Mouse (Mus musculus): Measurements from ENCODE around the gene Gm6763.
"Not testable (repeated sequence)": the region's sequence is repeated elsewhere in the genome, so short reads cannot be mapped to it uniquely, and the experiment has no call there.

Gene Gm6763

GRCm38 (mm10) chr10:104151197-104151596 lies at the start of gene Gm6763:
Gene Gm6763 (plus strand): TSS chr10:104151497.
- DNase-seq (ENCODE audit: low read depth), result not testable (repeated sequence)

- DNase-seq (ENCODE audit: low read depth), result no peak
Measured at GRCm38 (mm10) chr10:104110044-104110443, 41.3 kb upstream of the Gm6763 start.

GRCm38 (mm10) chr10:104118312-104118711 lies 33.0 kb upstream of the Gm6763 start:
- no peak for DNase-seq (ENCODE audit: low read depth)

- DNase-seq (ENCODE audit: low read depth), result not testable (repeated sequence)
Measured at GRCm38 (mm10) chr10:104142687-104143086, 8.6 kb upstream of the Gm6763 start, which contains the start of gene Gm21293. Gene Gm21293 (plus strand): TSS chr10:104142987.

GRCm38 (mm10) chr10:104159706-104160105 lies 8.4 kb downstream of the Gm6763 start, which contains the start of gene Gm8764:
Gene Gm8764 (plus strand): TSS chr10:104160006.
- not testable (repeated sequence) for DNase-seq (ENCODE audit: low read depth)

- not testable (repeated sequence) for DNase-seq (ENCODE audit: low read depth)
Measured at GRCm38 (mm10) chr10:104168215-104168614, 16.9 kb downstream of the Gm6763 start, which contains the start of gene Gm21304. Gene Gm21304 (plus strand): TSS chr10:104168515.

GRCm38 (mm10) chr10:104176724-104177123 lies 25.4 kb downstream of the Gm6763 start, which contains the start of gene Gm21312:
Gene Gm21312 (plus strand): TSS chr10:104177024.
- DNase-seq (ENCODE audit: low read depth), result not testable (repeated sequence)

- DNase-seq (ENCODE audit: low read depth), result not testable (repeated sequence)
Measured at GRCm38 (mm10) chr10:104185233-104185632, 33.9 kb downstream of the Gm6763 start, which contains the start of gene Gm20765. Gene Gm20765 (plus strand): TSS chr10:104185533.

GRCm38 (mm10) chr10:104193742-104194141 lies 42.4 kb downstream of the Gm6763 start, which contains the start of gene Gm4340:
Gene Gm4340 (plus strand): TSS chr10:104194042.
- DNase-seq (ENCODE audit: low read depth), result not testable (repeated sequence)
